Mouse (Mus musculus) liver, embryonic 14.5 days (tissue): ENCODE results near the gene Gstp2.
"Not testable (repeated sequence)": the region's sequence is repeated elsewhere in the genome, so short reads cannot be mapped to it uniquely, and the experiment has no call there.

ENCODE experiments used
- CTCF ChIP-seq: IDR thresholded peaks from 2 replicates; pipeline ENCODE4 v1.5.1; 2016; ENCODE audit warnings: antibody characterized with exemption, low read depth, control low read depth
- EP300 ChIP-seq: IDR thresholded peaks from 2 replicates; pipeline ENCODE4 v1.6.1; 2016; ENCODE audit warnings: antibody characterized with exemption, low read depth

DNA sequence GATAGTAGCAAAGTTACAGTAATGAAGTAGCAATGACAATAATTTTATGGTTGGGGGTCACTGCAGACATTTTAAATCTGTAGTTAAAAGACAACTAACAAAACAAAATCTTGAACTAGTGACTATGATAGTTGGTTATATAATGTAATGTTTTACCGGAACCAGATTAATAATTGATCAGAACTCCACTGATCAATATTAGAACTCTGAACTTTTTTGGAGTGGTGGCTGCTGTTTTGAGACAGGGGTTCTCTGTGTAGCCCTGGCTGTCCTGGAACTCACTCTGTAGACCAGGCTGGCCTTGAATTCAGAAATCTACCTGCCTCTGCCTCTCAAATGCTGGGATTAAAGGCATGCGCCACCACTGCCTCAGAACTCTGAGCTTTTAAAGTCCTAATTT is 22.4 kb upstream of the Gstp2 start:
- TF ChIP-seq CTCF, EP300: not testable (repeated sequence)
